Comparison of ENCODE assay signal across 14 mouse cellular contexts in the genomic region with DNA sequence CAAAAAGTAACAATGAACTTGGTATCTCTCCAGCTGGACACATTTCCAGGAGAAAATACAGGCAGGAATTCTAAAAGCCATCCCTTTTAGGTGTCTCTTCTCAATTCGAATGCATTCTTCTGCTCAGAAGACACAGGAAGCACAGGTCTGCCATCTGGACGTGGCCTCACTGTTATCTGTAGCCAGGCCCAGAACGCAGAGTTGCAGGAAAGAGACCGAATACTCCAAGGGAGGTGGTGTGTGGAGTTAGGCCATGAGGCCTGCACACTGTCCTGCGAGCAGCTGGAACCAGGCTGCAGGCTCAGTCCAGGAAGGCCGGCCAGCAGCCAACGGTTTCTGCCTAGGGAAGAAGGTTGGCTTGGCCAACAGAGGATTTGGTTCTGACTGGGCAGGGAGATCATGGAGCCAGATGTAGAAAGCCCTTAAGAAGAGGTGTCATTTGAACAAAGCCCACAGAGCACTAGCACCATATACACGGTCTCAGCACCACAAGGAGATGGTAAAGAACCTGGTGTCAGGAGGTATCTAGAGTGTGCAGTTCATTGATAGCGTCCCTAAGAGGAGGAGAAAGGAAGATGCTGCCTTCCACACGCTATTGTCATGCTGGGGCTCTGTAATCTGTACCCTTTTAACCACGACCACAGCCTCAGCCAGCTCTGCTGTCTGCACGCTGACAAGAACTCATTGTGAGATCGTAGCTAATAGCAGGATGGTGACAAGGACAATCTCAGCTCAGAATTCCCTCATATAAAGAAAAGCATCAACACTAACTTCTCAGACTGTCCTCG. TPM values are rescaled to one million over a fixed set of nuclear protein-coding genes. Genes with fewer than 3 reads are reported as not detected.
DNase-seq lines count a peak whose midpoint lies in the region; ATAC-seq and TF ChIP-seq lines count a peak whose summit lies in the region.
"Had no signal": no experiment of that assay in that cellular context is flagged by ENCODE, and none has a peak within 500 bp of the region (broad histone marks: within the 10 kb centered on the region; RNA-seq: fewer than 3 reads in every experiment).

No protein-coding gene starts in this region.

- ATAC-seq in kidney, embryonic 16.5 days (ENCODE audit: low FRiP score, low TSS enrichment): no peak
- ATAC-seq in hindbrain, embryonic 14.5 days (ENCODE audit: low FRiP score): no peak
- ATAC-seq: forebrain, embryonic 13.5 days; intestine, postnatal 0 days had no signal

- H3K4me2 ChIP-seq in kidney, embryonic 16.5 days (replicated peaks; ENCODE audit: low read depth, low read length): no peak overlapping the region
- no peak overlapping the region for H3K4me2 ChIP-seq in hindbrain, embryonic 14.5 days (replicated peaks)
- H3K4me2 ChIP-seq: forebrain, embryonic 13.5 days had no signal

- DNase-seq in cerebellum, adult 2 months: no peak
- no peak for DNase-seq in cerebellum, postnatal 36 days
- peak; percentile 51 for DNase-seq in lung, postnatal 10 days
- DNase-seq in lung, postnatal 36 days: no peak
- DNase-seq in heart, postnatal 4 days: peak; percentile 49
- peak; percentile 28 for DNase-seq in testis, postnatal 14 days (ENCODE audit: low spot score)
- DNase-seq in hindbrain, embryonic 14.5 days (ENCODE audit: low spot score): no peak
- DNase-seq: cerebellum, adult 9-10 months; thymus, adult 2 months had no signal

- WGBS in cerebellum, adult 2 months: 56% methylated on average over 14 of the region's 14 CpGs
- WGBS in kidney, embryonic 16.5 days: 87% methylated on average over 14 of the region's 14 CpGs
- WGBS in hindbrain, embryonic 14.5 days: 92% methylated on average over 14 of the region's 14 CpGs

- H3K27ac ChIP-seq in cerebellum, adult 2 months (ENCODE audit: insufficient read depth, low read length): peak overlapping the region; percentile 11; the same call in 1 of the 2 replicates
- no peak overlapping the region for H3K27ac ChIP-seq in kidney, embryonic 16.5 days (ENCODE audit: low read length)
- H3K27ac ChIP-seq in hindbrain, embryonic 14.5 days: no peak overlapping the region
- H3K27ac ChIP-seq: forebrain, embryonic 13.5 days had no signal

- no peak overlapping the region for H3K9ac ChIP-seq in kidney, embryonic 16.5 days (replicated peaks; ENCODE audit: low read length)
- H3K9ac ChIP-seq in hindbrain, embryonic 14.5 days: no peak overlapping the region
- H3K9ac ChIP-seq: forebrain, embryonic 13.5 days had no signal

- no peak overlapping the region for H3K4me3 ChIP-seq in cerebellum, adult 2 months (replicated peaks; ENCODE audit: insufficient read depth, low read depth, low read length)
- H3K4me3 ChIP-seq in kidney, embryonic 16.5 days (ENCODE audit: low read length): no peak overlapping the region
- H3K4me3 ChIP-seq in hindbrain, embryonic 14.5 days (replicated peaks; ENCODE audit: low read length): no peak overlapping the region
- H3K4me3 ChIP-seq: forebrain, embryonic 13.5 days; megakaryocyte, embryonic 14.5 days; myocyte had no signal

- no peaks in the 10 kb centered on the region for H3K27me3 ChIP-seq in cerebellum, adult 2 months (ENCODE audit: control insufficient read depth, insufficient read depth, low read length)
- H3K27me3 ChIP-seq in kidney, embryonic 16.5 days (ENCODE audit: insufficient read depth, low read length): no peaks in the 10 kb centered on the region
- no peaks in the 10 kb centered on the region for H3K27me3 ChIP-seq in hindbrain, embryonic 14.5 days (ENCODE audit: control insufficient read depth, insufficient read depth, low read length)
- H3K27me3 ChIP-seq: forebrain, embryonic 13.5 days had no signal

- peaks cover 8% of the 10 kb centered on the region for H3K4me1 ChIP-seq in cerebellum, adult 2 months (ENCODE audit: control insufficient read depth, insufficient read depth, low read length)
- H3K4me1 ChIP-seq in kidney, embryonic 16.5 days (ENCODE audit: insufficient read depth, low read length): peaks cover 27% of the 10 kb centered on the region
- no peaks in the 10 kb centered on the region for H3K4me1 ChIP-seq in hindbrain, embryonic 14.5 days (replicated peaks; ENCODE audit: control insufficient read depth, insufficient read depth, low read length)
- H3K4me1 ChIP-seq: forebrain, embryonic 13.5 days had no signal

- no peak for TF ChIP-seq POLR2A in cerebellum, adult 2 months (IDR thresholded peaks at IDR 0.05; ENCODE audit: borderline replicate concordance, insufficient read depth, low read length)

- TF ChIP-seq CTCF in cerebellum, adult 2 months (IDR thresholded peaks at IDR 0.05; ENCODE audit: borderline replicate concordance, insufficient read depth, low read depth, low read length): no peak

- peaks cover 26% of the 10 kb centered on the region for H3K36me3 ChIP-seq in kidney, embryonic 16.5 days (ENCODE audit: insufficient read depth, low read length)
- peaks cover 49% of the 10 kb centered on the region for H3K36me3 ChIP-seq in hindbrain, embryonic 14.5 days (replicated peaks; ENCODE audit: control insufficient read depth, insufficient read depth)

- no peaks in the 10 kb centered on the region for H3K9me3 ChIP-seq in kidney, embryonic 16.5 days (ENCODE audit: low read length)
- H3K9me3 ChIP-seq in hindbrain, embryonic 14.5 days (ENCODE audit: control insufficient read depth, low read length): no peaks in the 10 kb centered on the region
- H3K9me3 ChIP-seq: forebrain, embryonic 13.5 days; megakaryocyte, embryonic 14.5 days had no signal

RNA-seq across cellular contexts. Expression of gene Mpzl1, which starts 41.8 kb away (rescaled TPM):
- 54.5 and 57.0 TPM in 2 replicates for polyA plus RNA-seq in cerebellum, adult 2 months (2012; rRNA removed)
- total RNA-seq in heart, postnatal 4 days (2021): 10 to 100 TPM; 65.0 to 65.2 TPM
- 221 and 236 TPM in 2 replicates for polyA plus RNA-seq in kidney, embryonic 16.5 days (2015; fragmentation: Nextera tagmentation; extraction: Ambion mirVana)
- polyA plus RNA-seq in hindbrain, embryonic 14.5 days (2014; fragmentation: Nextera tagmentation; extraction: Ambion mirVana): 176 and 179 TPM in 2 replicates

Comparison
In these comparisons a context has a peak if more than half of its experiments do, and no peak if none do; other contexts are left out.
1. DNase-seq: peak in lung, postnatal 10 days (single experiment), heart, postnatal 4 days (single experiment) and testis, postnatal 14 days (single experiment); none in cerebellum, adult 2 months (0 of 2), cerebellum, postnatal 36 days (0 of 2), lung, postnatal 36 days (single experiment) and hindbrain, embryonic 14.5 days (single experiment).